Mouse (Mus musculus): ENCODE measurements around the gene Pitpna.
A peak's percentile ranks its signal among the peaks of the same experiment; 100 is the strongest.

The Pitpna gene

DNA sequence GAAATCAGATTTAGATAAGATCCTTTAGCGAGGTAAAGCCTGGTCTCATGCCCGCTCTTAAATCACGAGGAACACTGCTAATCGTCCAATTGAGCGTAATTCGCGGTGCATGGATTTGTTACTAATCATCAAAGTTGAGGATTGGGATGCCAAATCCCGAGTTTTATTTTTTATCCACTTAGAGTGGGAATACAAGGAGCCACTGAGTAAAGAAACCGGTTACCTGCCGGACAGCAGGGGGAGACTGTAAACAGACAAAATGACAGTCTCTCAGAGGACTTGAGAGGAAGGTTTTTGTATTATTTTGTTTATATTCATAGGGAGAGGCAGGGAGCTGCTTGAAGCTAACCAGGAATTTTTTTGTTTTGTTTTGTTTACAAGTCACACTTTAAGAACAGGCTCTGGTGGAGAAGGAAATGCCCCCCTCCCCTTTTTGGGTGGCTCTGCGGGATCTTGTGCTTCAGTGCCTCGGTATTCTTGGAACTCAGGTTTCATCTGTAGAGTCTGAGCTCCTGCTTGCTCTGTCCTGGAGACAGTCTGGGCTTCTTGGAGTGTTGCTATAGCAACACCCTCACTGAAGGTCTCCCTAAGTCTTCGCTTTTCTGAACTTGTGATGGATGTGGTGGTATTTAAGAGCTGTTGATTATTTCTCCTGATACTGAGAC is 43.8 kb downstream of the Pitpna start:
- DNase-seq (ENCODE audit: low read depth), result no peak

DNA sequence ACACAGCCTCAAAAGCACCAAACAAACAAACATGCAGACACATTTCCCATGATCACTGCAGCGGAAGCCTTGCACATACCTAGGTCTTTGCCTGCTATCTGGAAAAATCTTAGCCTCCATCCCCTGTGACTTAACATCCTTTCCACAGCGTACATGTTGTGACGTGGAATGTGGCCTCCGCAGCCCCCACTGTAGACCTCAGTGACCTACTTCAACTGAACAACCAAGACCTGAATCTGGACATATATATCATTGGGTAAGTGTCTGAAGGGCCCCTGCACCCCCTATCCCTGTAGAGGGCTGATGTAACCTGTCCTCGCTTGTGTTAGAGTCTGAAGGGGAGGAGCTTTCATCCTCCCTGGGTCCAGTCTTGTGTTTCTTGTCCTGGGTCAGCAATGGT is 45.0 kb downstream of the Pitpna start:
- DNase-seq (ENCODE audit: low read depth), result no peak

DNA sequence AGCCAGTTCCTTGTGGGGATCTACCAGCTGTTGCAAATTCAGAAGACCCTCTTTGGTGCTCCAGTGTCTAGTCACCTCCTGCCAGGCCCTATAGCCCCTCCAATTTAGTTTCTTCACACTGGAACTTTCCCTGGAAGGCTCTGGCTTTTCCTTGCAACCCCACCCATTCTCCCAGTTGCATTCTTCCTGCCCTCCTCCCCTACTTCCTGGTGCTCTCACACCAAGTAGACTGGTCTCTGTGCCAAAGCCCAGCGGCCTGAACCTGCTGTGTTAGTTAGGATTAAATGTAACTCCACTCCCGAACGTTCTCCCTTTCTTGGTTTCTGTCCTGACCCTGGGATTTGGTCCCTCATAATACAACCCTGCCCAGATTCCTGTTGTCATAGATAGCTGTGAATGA is 46.9 kb downstream of the Pitpna start:
- DNase-seq (ENCODE audit: low read depth), result no peak

DNA sequence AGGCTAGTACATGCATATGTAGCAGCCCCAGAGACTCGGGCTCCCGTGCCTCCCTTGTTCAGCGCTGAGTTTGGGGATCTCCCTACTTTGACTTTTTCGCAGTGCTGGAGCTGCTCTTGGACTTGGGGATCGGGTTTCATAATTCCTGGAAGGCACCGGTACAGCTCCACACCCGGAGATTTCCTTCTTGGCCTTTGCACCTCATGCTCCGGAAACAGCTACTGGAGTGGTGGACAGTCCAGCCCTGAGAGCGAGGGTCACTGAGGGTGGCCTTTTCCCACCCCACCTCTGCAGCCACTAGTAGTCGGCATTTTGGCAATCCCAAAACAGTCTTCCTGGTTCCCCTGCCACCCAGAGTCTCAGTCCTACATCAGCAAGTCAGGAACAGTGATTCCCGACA is 47.4 kb downstream of the Pitpna start:
- DNase-seq (ENCODE audit: low read depth), result no peak

DNA sequence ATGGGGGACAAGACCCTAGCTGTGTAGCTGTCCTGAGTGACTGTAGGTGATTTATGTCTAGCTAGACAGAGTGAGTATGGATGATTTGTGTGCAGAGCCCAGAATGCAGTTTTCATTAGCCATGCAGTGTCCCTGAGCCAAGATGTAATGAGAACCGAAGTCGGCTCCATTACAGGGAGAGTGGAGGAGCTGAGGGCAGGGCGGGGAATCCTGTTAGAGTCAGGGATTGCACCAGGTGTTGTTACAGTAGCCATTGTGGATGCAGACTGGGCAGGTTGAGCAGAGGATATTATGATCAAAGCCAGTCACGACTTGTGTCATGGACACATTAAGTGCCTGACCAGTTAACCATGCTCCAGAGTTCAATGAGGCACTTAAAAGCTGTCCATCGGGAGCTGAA is 55.4 kb downstream of the Pitpna start:
- DNase-seq (ENCODE audit: low read depth), result no peak

DNA sequence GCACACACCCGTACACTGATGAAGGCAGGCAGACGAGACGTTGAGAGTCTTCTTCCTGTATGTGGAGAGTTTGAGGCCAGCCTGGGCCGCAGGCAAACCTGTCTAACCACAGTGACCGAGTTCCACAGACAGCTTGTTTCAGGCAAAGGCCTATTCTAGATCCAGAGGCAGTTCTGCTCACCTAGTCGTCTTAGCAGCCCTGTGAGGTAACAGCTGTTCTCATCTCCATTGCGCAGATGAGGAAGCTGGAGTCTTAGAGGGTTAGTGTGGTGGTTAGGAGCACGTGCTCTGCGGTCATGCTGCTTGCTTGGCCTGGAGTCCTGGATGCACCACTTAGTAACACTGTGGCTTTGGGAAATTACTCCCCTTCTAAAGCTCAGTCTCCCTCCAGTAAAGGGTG is 56.8 kb downstream of the Pitpna start:
- no peak for DNase-seq (ENCODE audit: low read depth)

DNA sequence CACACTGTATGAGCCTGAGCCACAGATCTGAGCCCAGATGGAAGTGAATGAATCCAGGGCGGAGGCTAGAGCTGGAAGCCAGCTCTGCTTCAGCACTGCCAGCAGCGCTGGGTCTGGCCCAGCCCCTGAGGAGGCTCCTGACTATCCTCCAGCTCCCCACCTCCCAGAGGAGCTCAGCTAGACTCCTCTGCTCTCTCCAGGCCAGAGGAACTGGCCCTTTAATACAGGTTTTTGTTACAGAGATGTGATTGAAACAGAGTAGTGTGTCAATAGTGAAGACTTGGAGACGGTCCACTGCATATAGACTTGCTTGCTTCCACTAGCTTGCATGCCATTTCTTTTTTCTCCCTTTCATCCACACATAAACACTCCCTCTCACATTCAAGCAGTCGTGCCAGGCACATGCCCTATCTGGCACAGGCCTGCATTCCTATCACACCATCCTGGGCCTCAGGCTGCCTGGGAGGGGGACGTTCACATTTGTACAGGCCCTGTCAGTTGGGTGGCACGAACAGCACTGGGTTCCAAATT is 59.8 kb downstream of the Pitpna start:
- DNase-seq (ENCODE audit: low read depth), result peak; percentile 34

DNA sequence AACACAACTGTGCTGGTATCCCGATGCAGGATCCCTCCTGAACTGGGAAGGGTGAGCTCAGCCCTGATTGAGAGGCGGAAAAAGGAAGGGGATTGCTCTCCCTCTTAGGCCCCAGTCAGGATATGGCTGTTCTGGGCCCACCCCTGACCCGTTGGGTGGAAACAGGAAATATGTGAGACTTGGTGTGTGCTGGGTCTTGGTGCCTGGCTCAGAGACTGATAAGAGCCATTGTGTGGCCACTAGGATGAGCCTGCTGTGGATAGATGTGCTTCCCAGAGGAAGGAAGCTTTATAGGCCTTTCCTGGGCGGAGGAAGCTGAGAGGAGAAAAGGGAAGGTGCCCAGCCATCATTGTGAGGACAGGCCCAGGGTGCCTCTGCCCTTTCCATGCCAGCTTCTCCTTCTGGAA is 61.3 kb downstream of the Pitpna start:
- no peak for DNase-seq (ENCODE audit: low read depth)

DNA sequence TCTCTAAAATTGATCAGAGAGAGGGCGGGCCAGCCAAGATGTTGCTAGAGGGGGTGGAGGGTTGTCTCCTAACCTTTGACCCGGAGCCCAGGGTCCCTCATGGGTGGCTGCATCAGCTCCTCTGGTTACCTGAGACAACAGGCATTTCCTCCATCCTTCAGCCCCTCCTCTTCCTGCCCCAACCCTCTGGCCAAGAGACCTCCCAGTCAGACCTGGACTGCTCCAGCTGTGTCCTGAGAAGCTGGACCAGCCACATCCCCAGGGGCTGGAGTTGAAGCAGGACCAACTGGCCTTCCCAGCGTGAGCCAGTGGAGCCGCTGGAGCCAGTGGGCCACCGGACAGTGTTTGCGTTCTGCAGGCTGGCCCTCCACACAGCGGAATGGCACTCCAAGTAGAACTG is 62.4 kb downstream of the Pitpna start, which contains the start of gene Myo1c:
Gene Myo1c (plus strand): TSS at position 194 of the 400 bp plus-strand sequence.
- no peak for DNase-seq (ENCODE audit: low read depth)

DNA sequence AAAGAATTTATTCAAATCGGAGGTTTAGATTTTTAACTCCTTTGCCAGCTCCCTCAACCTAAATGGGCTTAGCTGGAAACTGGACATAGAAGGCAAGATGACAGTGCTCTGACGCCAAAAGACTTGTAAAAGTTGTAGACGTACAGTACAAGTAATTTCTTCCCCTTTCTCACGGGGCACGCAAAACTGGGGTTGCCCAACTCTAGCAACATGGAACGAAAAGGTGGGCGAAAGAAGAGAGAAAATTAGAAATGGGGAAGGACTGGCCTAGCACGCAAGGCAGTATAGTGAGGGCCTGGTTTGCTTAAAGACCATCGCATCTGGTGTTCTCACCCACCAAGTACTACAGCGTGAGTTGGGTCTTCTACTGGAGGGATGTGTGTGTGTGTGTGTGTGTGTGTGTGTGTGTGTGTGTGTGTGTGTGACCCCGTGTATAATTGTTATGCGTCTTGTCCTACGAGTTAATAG is 63.1 kb downstream of the Pitpna start:
- no peak for DNase-seq (ENCODE audit: low read depth)

DNA sequence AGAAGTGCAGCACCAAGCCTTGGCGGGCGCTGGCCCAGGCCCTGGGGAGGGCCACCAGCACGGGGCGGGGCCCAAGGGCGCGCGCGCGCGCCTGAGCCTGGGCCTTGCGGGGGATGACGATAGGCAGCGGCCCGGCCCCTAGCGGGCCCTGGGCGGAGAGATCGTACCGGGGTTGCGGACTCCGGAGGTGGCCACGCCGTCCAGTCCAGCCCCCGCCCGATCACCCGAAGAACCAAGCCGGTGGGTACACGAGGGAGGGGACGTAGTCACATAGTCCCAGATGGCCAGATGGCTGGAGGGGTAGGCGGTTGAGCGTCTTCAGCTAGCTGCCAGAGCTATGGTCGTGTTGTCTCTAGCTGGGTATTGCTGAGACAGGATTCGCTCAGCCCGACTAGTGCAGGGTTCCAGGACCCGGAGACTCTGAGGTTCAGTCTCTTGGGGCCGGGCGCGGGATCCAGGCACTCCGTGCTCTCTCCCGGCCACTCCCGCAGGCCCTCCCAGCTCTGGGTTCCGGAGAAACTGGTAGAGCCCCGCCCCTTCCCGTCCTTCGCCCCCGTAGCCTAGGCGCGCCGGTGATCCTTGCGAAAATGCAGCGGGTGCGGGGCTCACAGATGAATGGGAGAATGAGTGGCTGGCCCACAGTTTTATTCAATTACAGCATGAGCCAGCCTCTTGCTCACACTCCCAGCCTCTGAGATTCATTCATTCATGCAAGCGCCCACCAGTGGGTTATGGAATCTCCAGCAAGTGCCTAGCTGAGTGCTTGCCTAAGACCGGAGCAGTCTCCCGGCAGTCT is 63.7 kb downstream of the Pitpna start:
- peak; percentile 33 for DNase-seq (ENCODE audit: low read depth)

DNA sequence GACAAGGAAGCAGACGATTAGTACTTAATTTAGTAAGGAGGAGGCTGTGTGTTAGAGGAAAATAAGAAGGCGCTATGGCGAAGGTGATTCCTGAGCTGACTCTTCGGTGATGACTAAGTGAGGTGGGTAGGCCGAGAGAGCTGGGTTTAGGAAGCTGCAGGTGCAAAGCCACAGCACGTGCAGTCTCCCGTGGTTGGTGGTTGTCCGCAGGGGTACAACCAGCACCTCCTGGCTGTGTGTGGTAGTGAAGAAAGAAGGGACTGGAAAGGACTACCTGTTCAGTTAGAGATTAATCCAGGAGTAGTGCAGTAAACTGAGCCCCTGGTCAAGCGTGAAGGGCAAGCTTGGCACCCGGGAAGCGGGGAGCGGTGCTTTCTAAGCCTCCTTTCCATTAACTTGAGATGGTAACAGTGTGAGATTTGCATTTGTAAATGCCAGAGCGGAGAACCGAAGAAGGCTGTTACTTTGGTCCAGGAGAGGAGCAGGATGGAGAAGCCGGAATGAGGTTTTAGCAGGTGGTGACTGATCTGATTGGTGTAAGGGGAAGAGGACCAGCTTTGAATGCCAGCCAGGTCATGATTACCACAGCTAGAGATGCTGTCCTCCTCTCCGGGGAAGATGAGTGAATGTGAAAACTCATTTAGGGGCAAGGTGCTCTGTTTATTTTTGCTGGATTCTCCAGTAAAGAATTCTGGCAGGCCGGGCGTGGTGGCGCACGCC is 64.5 kb downstream of the Pitpna start:
- DNase-seq (ENCODE audit: low read depth), result no peak

DNA sequence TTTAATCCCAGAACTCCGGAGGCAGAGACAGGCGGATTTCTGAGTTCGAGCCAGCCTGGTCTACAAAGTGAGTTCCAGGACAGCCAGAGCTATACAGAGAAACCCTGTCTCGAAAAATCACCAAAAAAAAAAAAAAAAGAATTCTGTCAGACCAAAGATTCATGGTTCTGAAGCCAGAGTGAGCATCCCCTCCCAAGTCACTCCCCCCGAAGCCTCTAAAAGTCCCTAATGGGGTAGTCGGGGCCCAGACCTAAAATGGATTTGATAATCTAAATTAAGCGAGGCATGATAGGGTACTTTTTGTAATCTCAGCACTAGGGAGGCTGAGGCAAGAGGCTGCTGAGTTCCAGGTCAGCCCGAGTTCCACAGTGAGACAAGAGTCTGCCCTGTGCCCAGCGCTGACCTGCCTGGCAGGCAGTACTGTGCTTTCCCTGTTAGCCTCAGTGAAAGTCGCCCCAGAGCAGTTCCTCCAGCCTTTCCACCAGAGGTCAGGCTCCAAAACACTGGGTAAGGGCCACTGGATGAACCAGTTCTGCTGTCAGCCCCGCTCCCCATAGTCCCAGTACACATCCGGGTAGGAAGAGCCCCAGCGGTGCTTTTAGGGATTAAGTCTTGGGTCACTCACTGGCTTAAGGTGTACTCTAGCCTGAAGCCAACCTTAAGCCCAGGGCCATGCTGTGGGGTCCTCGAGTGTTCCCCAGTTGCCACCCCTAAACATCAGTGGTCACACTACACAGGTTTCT is 65.2 kb downstream of the Pitpna start:
- no peak for DNase-seq (ENCODE audit: low read depth)

DNA sequence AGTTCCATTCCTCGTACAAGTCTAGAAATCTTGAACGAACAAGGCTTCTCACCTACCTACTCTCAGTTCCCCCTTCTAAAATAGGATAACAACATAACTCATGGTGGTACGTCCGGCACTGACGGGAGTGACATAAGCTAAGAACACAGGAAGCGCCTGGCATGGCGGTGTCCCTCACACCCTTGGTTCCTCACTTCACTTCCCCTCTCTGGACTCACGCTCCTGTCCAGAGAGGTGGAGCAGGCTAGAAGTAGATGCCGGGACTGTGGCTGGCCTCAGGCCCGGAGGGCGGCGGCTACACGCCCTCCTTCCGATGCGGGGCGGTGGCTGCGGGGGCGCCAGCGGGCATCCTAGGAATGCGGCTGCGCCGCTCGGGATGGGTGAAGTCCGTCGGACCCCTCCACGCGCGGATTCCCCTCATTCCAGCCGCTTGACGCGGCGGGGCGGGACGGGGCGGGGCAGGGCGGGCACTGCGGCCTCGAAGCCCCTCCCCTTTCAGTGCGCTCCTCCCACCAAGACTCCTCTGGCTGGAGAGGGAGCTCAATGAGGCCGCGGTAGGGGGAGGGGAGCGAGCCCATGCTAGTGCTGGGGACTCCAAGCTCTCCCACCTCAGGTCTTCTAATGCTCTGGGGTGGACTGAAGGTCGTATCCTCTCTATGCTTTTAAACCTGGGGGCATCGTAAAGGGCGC is 66.0 kb downstream of the Pitpna start:
- no peak for DNase-seq (ENCODE audit: low read depth)

DNA sequence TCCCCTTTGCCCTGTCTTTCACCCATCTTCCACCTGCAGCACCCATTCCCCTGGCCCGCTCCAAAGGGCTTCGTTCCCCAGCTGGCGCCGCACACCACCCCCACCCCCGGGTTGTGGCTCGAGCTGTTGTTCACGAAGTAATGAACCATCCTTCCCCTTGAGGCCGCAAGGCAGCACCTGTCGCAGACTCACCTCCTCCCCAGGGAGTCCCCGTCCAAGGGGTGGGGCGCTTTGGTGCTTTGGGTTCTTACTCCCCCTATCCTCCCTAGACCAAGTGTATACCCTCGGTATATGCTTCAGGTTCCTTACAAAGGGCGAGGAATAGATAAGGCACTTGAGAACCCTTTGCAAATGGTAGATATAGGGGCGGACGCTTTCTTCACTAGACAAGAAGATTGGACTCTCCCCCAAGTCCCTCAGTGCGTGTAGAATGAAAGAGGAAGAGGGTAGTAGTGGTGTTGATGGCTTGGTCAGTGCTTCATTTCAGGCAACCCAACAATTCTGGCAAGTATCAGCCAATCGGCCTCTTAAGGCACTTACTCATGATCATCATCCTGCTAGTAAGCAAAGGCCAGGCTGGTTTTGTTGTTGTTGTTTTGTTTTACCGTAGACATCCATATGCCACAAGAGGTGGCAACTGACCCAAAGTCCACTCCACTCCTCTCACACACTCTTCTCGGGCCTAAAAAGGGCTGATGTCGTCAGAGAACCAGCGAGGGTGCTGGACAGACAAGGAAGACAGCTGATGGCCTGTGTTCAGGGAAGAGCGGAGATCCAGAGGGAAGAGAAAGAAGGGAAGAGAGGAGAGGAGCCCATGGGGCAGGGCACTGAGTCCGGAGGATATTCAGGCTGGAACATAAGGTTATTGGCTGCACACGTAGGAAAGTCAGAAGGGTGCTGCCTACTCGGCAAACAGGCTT is 66.8 kb downstream of the Pitpna start:
- no peak for DNase-seq (ENCODE audit: low read depth)

DNA sequence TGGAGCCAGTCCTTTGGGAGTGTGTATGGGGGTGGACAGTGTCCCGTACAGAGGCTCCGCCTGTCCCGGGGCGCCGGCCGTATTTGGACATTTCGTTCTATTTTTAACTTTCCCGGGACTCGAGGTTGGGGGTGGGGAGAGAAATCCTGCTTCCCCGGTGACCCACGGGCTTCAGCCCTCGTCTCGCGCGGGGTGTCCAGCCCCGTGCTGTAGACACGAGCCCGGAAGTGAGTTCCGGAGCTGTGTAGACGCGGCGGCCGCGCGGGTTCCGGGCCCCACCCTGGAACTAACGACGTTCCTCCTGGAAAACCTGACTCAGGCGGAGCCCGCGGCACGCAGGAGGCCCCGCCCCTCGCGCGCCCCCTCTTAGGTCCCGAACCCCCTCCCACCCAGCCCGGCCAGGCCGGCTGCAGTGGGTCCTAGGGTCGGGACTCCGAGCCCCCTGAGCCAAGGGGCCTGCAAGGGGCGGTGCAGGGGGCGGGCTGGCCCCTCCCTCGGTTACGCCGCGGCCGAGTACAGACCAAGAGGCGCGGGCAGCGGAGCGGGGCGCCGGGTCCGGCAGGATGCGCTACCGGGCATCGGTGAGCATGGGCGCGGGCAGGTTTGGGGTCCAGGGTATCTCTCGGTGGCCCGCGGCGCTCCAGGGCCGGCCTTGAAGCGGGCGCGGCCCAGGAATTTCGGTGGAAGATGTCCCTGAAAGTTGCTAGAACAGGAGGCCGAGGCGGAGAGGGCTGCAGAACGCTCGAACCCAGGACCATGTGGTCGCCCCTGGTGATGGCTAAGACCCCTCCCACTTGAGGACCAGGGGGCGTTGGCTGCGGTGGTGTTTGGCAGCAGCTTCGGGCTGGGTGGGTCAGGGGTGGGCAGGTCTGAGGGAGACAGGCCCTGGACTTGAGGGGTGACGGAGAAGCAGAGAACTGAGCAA is 68.0 kb downstream of the Pitpna start:
- no peak for DNase-seq (ENCODE audit: low read depth)

DNA sequence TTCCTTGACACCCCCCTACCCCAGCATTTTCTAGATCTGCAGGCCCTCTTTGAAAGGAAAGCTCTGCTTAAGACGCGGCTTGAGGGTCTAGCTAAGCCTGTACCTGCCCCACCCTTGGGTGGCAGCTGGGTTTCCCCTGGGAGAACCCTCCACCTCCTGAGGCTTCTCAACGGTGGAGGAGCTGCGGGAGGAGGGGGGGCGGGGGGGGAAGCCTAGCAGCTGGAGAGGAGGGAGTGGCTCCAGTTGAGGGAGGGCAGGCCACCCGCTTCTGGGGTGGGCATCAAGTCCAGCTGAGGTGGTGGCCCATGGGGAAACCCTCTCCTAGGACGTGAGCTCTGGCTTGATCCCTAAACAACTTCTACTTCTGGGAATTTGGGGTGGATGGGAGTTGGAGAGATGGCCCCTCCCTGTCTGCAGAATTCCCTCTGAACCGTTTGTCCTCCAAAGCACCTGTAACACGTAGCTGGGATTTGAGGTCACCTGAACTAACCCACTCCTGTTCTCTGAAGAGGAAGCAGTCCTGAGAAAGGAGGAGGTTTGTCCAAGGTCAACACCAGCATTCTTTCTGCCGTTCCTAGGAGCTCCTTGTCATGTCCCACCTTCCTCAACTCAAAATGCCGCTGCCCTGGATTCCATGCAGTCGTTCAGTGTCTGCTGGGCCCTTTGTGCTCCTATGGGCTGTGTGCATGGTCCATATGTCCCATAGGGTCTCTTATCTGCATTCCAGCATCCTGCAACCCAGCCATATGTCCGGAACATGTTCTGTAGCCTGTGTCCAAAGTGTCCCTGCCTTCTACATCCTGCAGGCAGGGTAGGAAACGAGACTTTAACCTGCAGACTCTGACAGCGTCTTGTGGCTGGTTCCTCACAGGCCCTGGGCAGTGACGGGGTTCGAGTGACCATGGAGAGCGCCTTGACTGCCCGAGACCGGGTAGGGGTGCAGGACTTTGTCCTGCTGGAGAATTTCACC is 69.0 kb downstream of the Pitpna start:
- DNase-seq (ENCODE audit: low read depth), result no peak

DNA sequence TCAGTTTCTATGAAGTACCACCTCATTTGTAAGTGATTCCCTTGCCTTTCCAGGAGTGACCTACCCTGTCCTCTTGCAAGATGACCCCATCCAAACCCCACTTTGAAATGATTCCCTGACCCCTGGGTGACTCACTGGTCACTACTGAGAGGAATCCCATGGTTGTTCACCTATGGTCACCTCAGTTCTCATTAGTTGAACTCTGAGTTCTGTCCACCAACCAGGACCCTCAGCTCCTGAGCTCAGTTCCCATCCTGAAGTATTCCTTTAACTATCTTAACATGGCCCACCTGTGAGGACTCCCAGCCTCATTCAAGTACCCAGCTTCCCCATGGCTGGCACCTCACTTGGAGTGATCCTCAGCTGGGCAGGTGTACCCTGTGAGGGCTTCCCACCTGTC is 69.9 kb downstream of the Pitpna start:
- no peak for DNase-seq (ENCODE audit: low read depth)

All from fibroblast of lung, adult 2 months (primary cell).